Comparison of ENCODE assay signal across 25 mouse cellular contexts in the genomic region with DNA sequence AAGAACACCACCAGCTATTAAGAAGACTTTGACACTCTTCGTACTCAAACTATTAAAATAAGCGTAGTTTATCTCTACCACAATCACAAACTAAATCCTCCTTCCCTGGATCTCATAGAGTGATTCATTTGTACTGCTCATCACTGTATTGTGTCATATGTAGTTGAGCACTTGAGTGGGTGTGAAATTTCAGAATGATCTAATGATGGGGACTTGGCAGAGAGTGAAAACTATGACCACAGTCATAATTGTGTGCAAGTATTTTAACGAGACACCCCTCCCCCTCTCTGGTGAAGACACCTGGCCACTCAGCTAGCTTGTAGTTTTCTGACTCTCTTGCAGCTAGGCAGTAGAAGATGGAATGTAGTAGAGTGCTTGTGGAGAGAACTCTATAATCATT.
"Had no signal": no experiment of that assay in that cellular context is flagged by ENCODE, and none has a peak within 500 bp of the region (broad histone marks: within the 10 kb centered on the region; RNA-seq: fewer than 3 reads in every experiment).

No protein-coding gene starts in this region.

- H3K27me3 ChIP-seq: heart, embryonic 12.5 days; hindbrain, embryonic 13.5 days; hindbrain, embryonic 15.5 days; kidney, embryonic 15.5 days; limb, embryonic 12.5 days; liver, embryonic 13.5 days had no signal

- H3K4me2 ChIP-seq: heart, embryonic 12.5 days; hindbrain, embryonic 13.5 days; hindbrain, embryonic 15.5 days; kidney, embryonic 15.5 days; limb, embryonic 12.5 days; liver, embryonic 11.5 days; liver, embryonic 13.5 days had no signal

- ATAC-seq: hindbrain, postnatal 0 days had no signal

- H3K4me3 ChIP-seq: heart, embryonic 10.5 days; heart, embryonic 12.5 days; hindbrain, embryonic 10.5 days; hindbrain, embryonic 13.5 days; hindbrain, embryonic 15.5 days; kidney, embryonic 15.5 days; left cerebral cortex, adult 2 months; limb, embryonic 10.5 days; limb, embryonic 12.5 days; liver, embryonic 13.5 days had no signal

- H3K36me3 ChIP-seq: heart, embryonic 10.5 days; heart, embryonic 12.5 days; hindbrain, embryonic 10.5 days; hindbrain, embryonic 13.5 days; hindbrain, embryonic 15.5 days; kidney, embryonic 15.5 days; limb, embryonic 10.5 days; limb, embryonic 12.5 days; liver, embryonic 13.5 days had no signal

- DNase-seq: gastrocnemius, postnatal 14 days; gastrocnemius, postnatal 36 days; heart, adult 18-20 months; heart, postnatal 10 days; heart, postnatal 4 days; kidney, adult 11 months; kidney, adult 2 months; kidney, adult 9 months; kidney, postnatal 14 days; kidney, postnatal 36 days; layer of hippocampus, adult 9-11 months; layer of hippocampus, postnatal 36 days; liver; liver, embryonic 13.5 days had no signal
